Mouse (Mus musculus): ENCODE measurements around the gene Gm20521. TPM values are rescaled to one million over a fixed set of nuclear protein-coding genes. Genes with fewer than 3 reads are reported as not detected.

Gm20521 gene
- polyA plus RNA-seq, 1 experiment from 2014 or later = 0.79 TPM

DNA sequence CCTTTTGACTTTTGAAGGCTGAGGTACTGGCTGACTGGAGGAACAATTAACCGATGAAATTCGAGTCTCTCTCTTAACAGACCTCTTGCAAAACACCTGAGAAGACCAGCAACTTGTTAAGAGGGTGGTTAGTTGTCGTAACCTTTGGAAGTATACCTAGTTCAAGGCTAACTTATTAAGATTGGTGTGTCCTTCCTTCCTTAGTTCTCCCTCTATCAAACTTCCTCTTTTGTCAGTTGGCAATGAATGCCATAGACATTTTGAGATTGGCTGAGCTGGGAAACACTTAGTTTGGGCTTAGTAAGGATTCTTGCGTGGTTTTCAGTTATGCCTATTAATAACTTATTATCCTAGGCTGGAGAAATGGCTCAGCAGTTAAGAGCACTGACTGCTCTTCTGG, 15.2 kb upstream of the Gm20521 start:
- no peaks in the 10 kb centered on the region for H3K9me3 ChIP-seq
- H3K36me3 ChIP-seq = no peaks in the 10 kb centered on the region
- H3K9ac ChIP-seq = no peak overlapping the region
- no peak overlapping the region for H3K4me2 ChIP-seq
- H3K27ac ChIP-seq = no peak overlapping the region
- 82% methylated on average over 4 of the region's 4 CpGs for WGBS
- H3K27me3 ChIP-seq = no peaks in the 10 kb centered on the region
- H3K4me3 ChIP-seq = no peak overlapping the region
- H3K4me1 ChIP-seq = 0 out of 2 replicates have a peak, but pooled peaks cover 2% of the 10 kb centered on the region
- ATAC-seq (ENCODE audit: insufficient number of reproducible peaks, insufficient read depth, low FRiP score, low TSS enrichment, low read depth) = no peak

DNA sequence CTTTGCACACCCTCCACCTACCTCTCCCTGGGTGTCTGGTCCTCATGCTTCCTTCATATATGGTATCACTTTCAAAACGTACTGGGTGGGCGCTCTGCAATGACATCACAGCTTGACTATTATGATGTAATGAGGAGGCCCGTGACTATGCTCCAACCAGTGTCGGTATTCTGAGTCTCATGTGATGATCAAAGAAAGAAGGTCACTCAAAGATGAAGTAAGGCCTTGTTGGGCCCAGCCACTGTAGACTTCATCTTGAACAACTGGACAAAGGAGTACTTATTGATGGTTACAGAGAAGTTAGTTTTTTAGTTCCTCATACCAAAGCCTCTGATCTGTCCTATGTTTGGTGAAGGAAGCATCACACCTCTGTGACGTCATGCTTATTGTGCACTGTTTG, 12.4 kb upstream of the Gm20521 start, which contains the start of gene Homez:
Gene Homez (minus strand): TSS at position 101 of the 400 bp plus-strand sequence.
- no peak within 1 kb of the TSS for H3K9ac ChIP-seq
- WGBS = 83% methylated on average over 5 of the region's 5 CpGs
- H3K4me2 ChIP-seq = no peak within 1 kb of the TSS
- H3K4me3 ChIP-seq = no peak within 1 kb of the TSS
- peaks cover 4% of the 10 kb centered on the region for H3K4me1 ChIP-seq
- H3K27ac ChIP-seq = no peak within 1 kb of the TSS
- no peaks in the 10 kb centered on the region for H3K36me3 ChIP-seq
- H3K9me3 ChIP-seq = no peaks in the 10 kb centered on the region
- ATAC-seq (ENCODE audit: insufficient number of reproducible peaks, insufficient read depth, low FRiP score, low TSS enrichment, low read depth) = no peak
- peaks cover 14% of the 10 kb centered on the region for H3K27me3 ChIP-seq

DNA sequence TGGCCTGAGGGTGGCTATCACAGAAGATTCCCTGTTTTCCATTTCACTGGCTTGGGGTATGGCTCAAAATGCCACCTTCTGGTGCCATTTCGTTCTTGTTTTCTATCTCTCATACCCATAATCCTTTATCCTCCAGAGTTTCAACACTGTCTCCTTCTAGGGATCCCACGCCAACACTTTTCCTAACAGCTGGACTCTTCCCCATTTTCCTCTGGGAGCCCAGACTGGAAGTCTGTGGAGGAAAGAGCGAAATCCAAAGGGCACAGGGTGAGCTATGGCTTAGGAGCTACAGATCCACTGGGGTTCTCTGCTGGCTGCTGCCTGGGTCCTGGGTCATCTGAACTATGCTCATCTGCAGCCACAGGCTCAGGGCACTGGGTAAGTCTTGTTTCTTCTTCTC, 9.1 kb upstream of the Gm20521 start:
- Histone ChIP-seq H3K27me3 (peaks cover 44% of the 10 kb centered on the region), H3K36me3 (no peaks in the 10 kb centered on the region), H3K4me3 (no peak overlapping the region), H3K9ac (no peak overlapping the region), H3K4me2 (no peak overlapping the region), H3K27ac (no peak overlapping the region), H3K9me3 (no peaks in the 10 kb centered on the region), H3K4me1 (peaks cover 12% of the 10 kb centered on the region)
- ATAC-seq (ENCODE audit: insufficient number of reproducible peaks, insufficient read depth, low FRiP score, low TSS enrichment, low read depth) = no peak
- WGBS = 85% methylated on average over 3 of the region's 3 CpGs

DNA sequence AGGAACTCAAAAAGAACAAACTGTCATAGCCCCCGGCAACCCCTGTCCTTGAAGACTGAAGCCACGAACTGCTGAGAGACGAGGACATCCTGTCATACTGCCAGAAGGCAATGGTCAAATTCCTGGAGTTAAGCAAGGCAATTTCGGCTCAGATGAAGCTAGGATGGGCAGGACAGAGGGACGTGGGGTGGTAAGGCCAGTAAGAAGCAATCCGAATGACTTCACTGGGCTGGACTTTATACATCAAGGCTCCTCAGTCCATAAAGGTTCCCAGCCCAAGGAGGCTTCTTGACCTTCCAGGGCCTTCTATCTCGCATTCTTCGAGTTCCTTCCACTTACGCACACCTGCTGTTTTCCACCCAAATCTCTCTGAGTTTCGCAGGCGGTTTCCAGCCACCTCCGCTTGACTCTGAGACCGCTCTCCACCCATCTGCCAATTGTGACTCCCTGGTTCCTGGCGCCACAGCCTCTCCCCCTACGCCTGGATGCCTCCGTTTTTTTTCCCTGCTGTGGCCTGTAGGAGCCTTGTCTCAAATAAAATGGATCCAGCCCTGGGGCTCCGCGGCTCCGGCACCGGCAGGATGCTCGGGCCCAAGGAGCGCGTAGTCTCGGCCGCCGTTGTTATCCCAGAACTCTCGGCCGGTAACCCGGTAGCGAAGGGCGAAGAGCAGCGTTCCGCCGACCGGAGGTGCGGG, 7.2 kb upstream of the Gm20521 start:
- Histone ChIP-seq H3K4me1 (peaks cover 12% of the 10 kb centered on the region), H3K36me3 (no peaks in the 10 kb centered on the region), H3K9ac (peak overlapping the region; percentile 83), H3K27ac (peak overlapping the region; percentile 51; the same call in 1 of the 2 replicates), H3K27me3 (peaks cover 44% of the 10 kb centered on the region), H3K4me2 (peak overlapping the region; percentile 98), H3K9me3 (no peaks in the 10 kb centered on the region), H3K4me3 (peak overlapping the region; percentile 74)
- no peak for ATAC-seq (ENCODE audit: insufficient number of reproducible peaks, insufficient read depth, low FRiP score, low TSS enrichment, low read depth)
- WGBS = 2% methylated on average over 36 of the region's 36 CpGs

DNA sequence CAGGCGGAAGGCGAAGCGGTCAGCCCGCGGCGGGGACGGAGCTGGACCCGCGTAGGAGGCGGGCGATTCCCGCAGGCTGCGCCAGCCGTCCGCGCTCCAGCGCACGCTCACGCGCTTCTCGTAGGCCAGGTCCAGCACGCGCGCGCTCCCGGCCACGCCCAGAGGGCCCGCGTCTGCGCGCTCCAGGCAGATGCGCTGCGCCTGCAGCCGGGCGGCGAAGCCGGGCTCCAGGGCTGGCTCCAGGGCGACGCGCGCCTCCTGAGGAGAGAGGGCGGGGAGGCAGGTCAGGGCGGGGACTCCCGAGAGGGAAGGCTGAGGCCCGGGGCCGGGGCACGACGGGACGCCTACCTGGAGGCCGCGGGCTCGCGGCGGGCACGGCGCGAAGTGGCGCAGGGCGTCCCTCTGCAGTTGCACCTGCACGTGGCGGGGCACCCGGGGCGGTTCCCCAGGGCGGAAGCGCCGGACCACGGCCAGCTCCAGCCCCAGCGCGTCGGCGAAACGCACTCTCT, 6.6 kb upstream of the Gm20521 start:
- peak; percentile 82 for ATAC-seq (ENCODE audit: insufficient number of reproducible peaks, insufficient read depth, low FRiP score, low TSS enrichment, low read depth)
- Histone ChIP-seq H3K9me3 (no peaks in the 10 kb centered on the region), H3K4me2 (peak overlapping the region; percentile 98), H3K9ac (peak overlapping the region; percentile 83), H3K36me3 (no peaks in the 10 kb centered on the region), H3K27ac (peak overlapping the region; percentile 51; the same call in 1 of the 2 replicates), H3K4me3 (peak overlapping the region; percentile 74), H3K4me1 (peaks cover 12% of the 10 kb centered on the region), H3K27me3 (peaks cover 44% of the 10 kb centered on the region)
- WGBS = under 1% methylated on average over 66 of the region's 72 CpGs

DNA sequence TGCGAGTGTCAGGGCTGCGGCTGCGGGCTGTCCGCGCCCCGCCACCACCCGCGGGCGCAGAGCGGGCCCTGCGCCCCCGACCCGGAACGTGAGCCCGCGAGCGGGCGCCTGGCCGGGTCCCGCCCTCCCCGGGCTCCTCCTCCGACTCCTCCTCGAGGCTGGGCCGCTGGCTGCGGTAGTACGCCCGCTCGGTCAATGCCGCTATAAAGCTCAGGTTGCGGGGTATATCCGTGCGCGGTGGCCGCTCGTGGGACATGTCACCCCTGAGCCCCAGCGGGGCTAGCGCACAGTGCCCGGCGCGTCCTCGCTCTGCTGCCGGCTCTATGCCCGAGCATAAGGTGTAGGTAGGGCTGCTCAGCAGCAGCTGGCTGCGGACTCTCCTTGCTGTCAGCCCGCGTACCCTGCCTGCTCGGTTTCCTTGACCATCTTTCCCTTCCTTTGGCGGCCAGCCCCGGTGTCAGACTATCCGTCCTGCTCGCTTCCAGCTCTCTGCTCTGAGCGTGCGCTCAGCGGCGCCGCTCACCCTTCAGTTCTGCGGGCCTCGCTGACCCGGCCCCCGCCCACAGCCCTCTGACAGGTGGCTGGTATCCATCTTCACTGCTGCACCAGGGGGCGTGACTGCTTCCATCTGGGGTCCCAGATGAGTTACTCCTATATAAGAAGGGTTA, 6.1 kb upstream of the Gm20521 start, which contains the start of gene Ppp1r3e:
Gene Ppp1r3e (minus strand): TSS at position 503 of the 668 bp plus-strand sequence.
- peak within 1 kb of the TSS; percentile 51; the same call in 1 of the 2 replicates for H3K27ac ChIP-seq
- H3K4me2 ChIP-seq = peak within 1 kb of the TSS; percentile 98
- under 1% methylated on average over 61 of the region's 61 CpGs for WGBS

DNA sequence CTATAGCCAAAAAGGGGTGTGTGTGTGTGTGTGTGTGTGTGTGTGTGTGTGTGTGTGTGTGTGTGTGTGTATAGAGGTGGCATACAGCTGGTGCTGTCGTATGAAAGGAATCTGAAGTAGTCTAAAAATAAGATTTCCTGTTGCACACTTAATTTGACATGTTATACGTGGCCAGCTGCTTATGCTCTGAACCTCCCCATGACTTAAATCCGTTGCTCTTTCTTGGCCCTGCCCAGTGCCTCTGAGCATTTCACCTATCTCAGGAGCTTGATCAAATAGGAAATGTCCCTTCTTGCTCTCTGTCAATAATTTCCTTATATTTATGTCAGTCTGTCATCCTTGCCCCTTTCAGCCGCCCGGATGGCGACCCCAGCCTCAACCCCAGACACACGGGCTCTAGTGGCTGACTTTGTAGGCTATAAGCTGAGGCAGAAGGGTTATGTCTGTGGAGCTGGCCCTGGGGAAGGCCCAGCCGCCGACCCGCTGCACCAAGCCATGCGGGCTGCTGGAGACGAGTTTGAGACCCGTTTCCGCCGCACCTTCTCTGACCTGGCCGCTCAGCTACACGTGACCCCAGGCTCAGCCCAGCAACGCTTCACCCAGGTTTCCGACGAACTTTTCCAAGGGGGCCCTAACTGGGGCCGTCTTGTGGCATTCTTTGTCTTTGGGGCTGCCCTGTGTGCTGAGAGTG, 926 bp downstream of the Gm20521 start:
- Histone ChIP-seq H3K27ac (peak overlapping the region; percentile 93), H3K27me3 (no peaks in the 10 kb centered on the region), H3K4me2 (peak overlapping the region; percentile 80), H3K9me3 (no peaks in the 10 kb centered on the region), H3K4me1 (peaks cover 18% of the 10 kb centered on the region), H3K9ac (peak overlapping the region; percentile 86), H3K4me3 (peak overlapping the region; percentile 73), H3K36me3 (peaks cover 11% of the 10 kb centered on the region)
- 27% methylated on average over 21 of the region's 21 CpGs for WGBS
- no peak for ATAC-seq (ENCODE audit: insufficient number of reproducible peaks, insufficient read depth, low FRiP score, low TSS enrichment, low read depth)

More for the DNA sequence above, 6.1 kb upstream of the Gm20521 start, which contains the start of gene Ppp1r3e:
- Histone ChIP-seq H3K27me3 (peaks cover 44% of the 10 kb centered on the region), H3K4me1 (peaks cover 12% of the 10 kb centered on the region), H3K9me3 (no peaks in the 10 kb centered on the region), H3K4me3 (peak within 1 kb of the TSS; percentile 74), H3K36me3 (no peaks in the 10 kb centered on the region), H3K9ac (peak within 1 kb of the TSS; percentile 83)
- ATAC-seq (ENCODE audit: insufficient number of reproducible peaks, insufficient read depth, low FRiP score, low TSS enrichment, low read depth) = peak; percentile 66

DNA sequence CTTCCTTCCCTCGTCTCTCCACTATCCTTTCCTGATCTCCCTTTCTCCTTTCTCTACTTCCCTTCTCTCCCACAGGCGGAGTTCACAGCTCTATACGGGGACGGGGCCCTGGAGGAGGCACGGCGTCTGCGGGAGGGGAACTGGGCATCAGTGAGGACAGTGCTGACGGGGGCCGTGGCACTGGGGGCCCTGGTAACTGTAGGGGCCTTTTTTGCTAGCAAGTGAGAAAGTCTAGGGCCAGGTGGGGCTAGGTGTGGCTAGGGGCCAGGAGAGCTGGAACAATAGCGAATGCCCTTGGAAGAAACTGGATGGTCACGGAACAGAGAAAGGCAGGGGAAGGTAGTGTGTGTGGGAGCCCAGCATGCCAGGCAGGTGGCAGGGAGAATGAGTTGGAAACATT, 2.1 kb downstream of the Gm20521 start:
- peaks cover 11% of the 10 kb centered on the region for H3K36me3 ChIP-seq
- WGBS = 92% methylated on average over 11 of the region's 11 CpGs
- H3K4me3 ChIP-seq = no peak overlapping the region
- H3K4me1 ChIP-seq = peaks cover 18% of the 10 kb centered on the region
- peak overlapping the region; percentile 54; the same call in 1 of the 2 replicates for H3K9ac ChIP-seq
- no peak for ATAC-seq (ENCODE audit: insufficient number of reproducible peaks, insufficient read depth, low FRiP score, low TSS enrichment, low read depth)
- no peaks in the 10 kb centered on the region for H3K27me3 ChIP-seq
- no peaks in the 10 kb centered on the region for H3K9me3 ChIP-seq
- H3K27ac ChIP-seq = no peak overlapping the region
- H3K4me2 ChIP-seq = peak overlapping the region; percentile 80

DNA sequence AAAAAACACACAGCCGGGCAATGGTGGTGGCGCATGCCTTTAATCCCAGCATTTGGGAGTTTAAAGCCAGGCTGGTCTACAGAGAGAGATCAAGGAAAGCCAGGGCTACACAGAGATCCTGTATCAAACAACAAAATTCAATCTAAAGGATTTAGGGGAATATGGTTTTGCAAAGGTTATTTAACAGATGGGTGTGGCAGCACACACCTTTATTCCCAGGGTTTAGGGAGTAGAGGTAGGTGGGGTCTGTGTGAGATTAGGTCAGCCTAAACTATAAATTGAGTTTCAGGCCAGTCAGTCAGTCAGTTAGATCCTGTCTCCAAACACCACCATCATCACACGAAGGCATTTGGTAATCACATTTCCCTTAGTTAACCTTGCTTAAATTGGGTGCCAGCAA, 9.0 kb downstream of the Gm20521 start, which contains the start of gene Pabpn1:
Gene Pabpn1 (plus strand): TSS at position 301 of the 400 bp plus-strand sequence.
- Histone ChIP-seq H3K4me2 (peak within 1 kb of the TSS; percentile 58), H3K27ac (peak within 1 kb of the TSS; percentile 86), H3K4me1 (peaks cover 10% of the 10 kb centered on the region; the same call in 1 of the 2 replicates), H3K4me3 (peak within 1 kb of the TSS; percentile 89), H3K27me3 (no peaks in the 10 kb centered on the region), H3K9ac (peak within 1 kb of the TSS; percentile 60; the same call in 1 of the 2 replicates), H3K9me3 (no peaks in the 10 kb centered on the region), H3K36me3 (peaks cover 17% of the 10 kb centered on the region)
- no peak for ATAC-seq (ENCODE audit: insufficient number of reproducible peaks, insufficient read depth, low FRiP score, low TSS enrichment, low read depth)
- WGBS = 90% methylated on average over 3 of the region's 3 CpGs

DNA sequence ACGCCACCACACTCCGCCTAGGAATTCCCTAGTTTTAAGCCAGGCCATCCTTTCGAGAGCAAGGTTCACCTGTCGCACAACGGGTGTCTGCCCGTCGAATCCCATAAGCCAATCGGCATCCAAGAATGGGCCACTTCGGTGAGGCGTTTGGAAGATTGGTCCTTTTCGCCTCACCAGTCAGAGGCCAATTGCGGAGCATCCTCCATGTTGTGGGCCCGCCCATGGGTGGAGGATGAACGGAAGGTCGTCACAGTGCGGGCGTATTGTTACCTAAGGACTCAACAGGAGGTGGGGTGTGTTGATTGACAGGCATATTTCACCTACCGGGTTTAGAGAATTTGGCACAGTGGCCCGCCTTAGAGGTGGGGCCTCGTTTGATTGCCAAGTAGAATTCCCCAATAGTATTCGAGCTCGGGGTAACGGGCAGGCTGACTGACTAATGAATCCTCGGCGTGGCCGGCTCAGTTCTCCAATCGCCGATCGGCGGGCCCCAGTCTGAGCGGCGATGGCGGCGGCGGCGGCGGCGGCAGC, 10.5 kb downstream of the Gm20521 start:
- Histone ChIP-seq H3K4me1 (peaks cover 10% of the 10 kb centered on the region; the same call in 1 of the 2 replicates), H3K27ac (peak overlapping the region; percentile 93), H3K36me3 (peaks cover 29% of the 10 kb centered on the region), H3K27me3 (no peaks in the 10 kb centered on the region), H3K9ac (peak overlapping the region; percentile 98), H3K4me2 (peak overlapping the region; percentile 58), H3K9me3 (no peaks in the 10 kb centered on the region), H3K4me3 (peak overlapping the region; percentile 89)
- under 1% methylated on average over 38 of the region's 38 CpGs for WGBS
- peak; percentile 99 for ATAC-seq (ENCODE audit: insufficient number of reproducible peaks, insufficient read depth, low FRiP score, low TSS enrichment, low read depth)

Data from embryonic facial prominence, embryonic 13.5 days (tissue).